Mouse (Mus musculus): ENCODE results near the gene Kank1.

DNA sequence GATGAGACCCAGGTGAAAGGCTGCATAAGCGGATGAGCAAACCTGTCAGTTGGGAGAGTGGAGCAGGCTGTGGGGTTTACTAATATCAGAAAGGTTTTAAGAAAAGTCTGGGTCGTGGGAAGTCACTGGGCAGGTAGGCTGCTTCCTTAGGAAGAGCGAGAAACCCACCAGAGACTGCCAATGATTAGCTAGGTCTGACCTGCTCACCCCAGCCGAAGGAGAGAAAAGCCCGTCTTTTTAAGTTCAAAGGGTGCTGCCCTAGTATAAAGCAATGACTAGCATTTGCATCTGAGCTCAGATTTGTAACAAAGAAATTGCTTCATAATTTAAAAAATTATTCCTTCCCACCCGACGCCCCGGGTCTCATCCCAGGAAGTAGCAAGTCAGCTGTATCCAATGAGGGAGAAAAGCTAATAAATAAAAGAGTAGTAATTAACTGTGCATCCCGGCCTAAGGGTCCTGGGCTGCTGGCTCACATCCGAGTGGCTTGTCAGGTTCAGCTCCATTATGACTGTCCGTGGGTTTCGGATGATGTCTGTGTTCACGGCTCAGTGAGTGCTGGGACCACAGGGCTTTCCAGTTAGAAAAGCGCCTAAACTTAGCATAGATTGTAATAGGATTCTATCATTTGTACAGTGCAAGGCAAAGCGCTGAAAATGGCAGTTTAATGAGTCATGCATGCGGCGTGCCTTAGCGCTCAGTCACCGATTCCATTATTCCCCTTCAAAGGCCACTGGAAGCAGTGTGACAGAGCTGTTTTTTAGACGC is 225.0 kb downstream of the Kank1 start:
- TF ChIP-seq CTCF (IDR thresholded peaks at IDR 0.05; ENCODE audit: extremely low read depth, insufficient read length, insufficient replicate concordance, low read depth, low read length), result no peak
- no peak for TF ChIP-seq POLR2A (IDR thresholded peaks at IDR 0.05; ENCODE audit: low read depth, low read length)
